Mouse (Mus musculus): Measurements from ENCODE around the gene Gsta2.

- TF ChIP-seq GATA1 (IDR thresholded peaks at IDR 0.05; ENCODE audit: borderline replicate concordance, low read length): no peak
- TF ChIP-seq FLI1 (IDR thresholded peaks at IDR 0.05; ENCODE audit: low read length): no peak
Observed at GRCm38 (mm10) chr9:78395630-78396351, 40.2 kb upstream of the Gsta2 start, which contains the start of gene Ddx43.
